In the genomic region with DNA sequence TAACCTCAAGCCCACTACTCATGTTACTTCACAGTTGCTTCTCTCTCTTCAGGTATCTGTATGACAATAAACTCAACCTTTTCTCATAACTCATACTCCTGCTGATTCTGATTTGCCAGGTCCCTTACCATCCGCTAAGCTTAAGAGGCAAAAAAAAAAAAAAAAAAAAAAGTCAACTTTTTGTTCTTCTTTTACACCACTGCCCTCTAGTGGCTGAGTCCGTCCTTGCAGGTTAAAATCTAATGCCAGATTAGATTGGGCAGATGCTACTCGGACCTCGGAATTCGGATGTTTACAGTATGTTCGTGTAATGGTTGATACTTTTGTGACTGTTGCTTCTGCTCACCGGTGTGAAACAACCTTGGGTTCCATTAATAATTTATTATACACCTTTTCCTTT, we compare ENCODE assay signal across 10 mouse cellular contexts. TPM values are rescaled to one million over a fixed set of nuclear protein-coding genes. Genes with fewer than 3 reads are reported as not detected.
DNase-seq lines count a peak whose midpoint lies in the region; ATAC-seq lines count a peak whose summit lies in the region.
"Had no signal": no experiment of that assay in that cellular context is flagged by ENCODE, and none has a peak within 500 bp of the region (broad histone marks: within the 10 kb centered on the region; RNA-seq: fewer than 3 reads in every experiment).

No protein-coding gene starts in this region.

- no peaks in the 10 kb centered on the region for H3K4me1 ChIP-seq in hindbrain, embryonic 11.5 days (replicated peaks; ENCODE audit: control insufficient read depth, insufficient read depth, low read length)
- H3K4me1 ChIP-seq in hindbrain, embryonic 13.5 days (replicated peaks) = peaks cover 15% of the 10 kb centered on the region
- H3K4me1 ChIP-seq: embryonic facial prominence, embryonic 13.5 days had no signal

- H3K27me3 ChIP-seq in hindbrain, embryonic 11.5 days (ENCODE audit: control insufficient read depth, insufficient read depth, low read length) = no peaks in the 10 kb centered on the region
- H3K27me3 ChIP-seq in hindbrain, embryonic 13.5 days = no peaks in the 10 kb centered on the region
- H3K27me3 ChIP-seq: embryonic facial prominence, embryonic 13.5 days had no signal

- H3K9me3 ChIP-seq in hindbrain, embryonic 11.5 days (ENCODE audit: control insufficient read depth, low read length) = no peaks in the 10 kb centered on the region
- H3K9me3 ChIP-seq in hindbrain, embryonic 13.5 days = no peaks in the 10 kb centered on the region
- H3K9me3 ChIP-seq: embryonic facial prominence, embryonic 13.5 days had no signal

- no peak overlapping the region for H3K27ac ChIP-seq in hindbrain, embryonic 11.5 days (ENCODE audit: low read depth, low read length)
- no peak overlapping the region for H3K27ac ChIP-seq in hindbrain, embryonic 13.5 days
- H3K27ac ChIP-seq: embryonic facial prominence, embryonic 13.5 days; macrophage had no signal

- DNase-seq in hindbrain, embryonic 11.5 days (ENCODE audit: low spot score) = peak; percentile 86
- peak; percentile 6 for DNase-seq in MEL-GATA-1-ER (ENCODE audit: extremely low read depth, low read depth)
- peak; percentile 19 for DNase-seq in cerebellum, adult 11-12 months
- DNase-seq in heart, postnatal 14 days = peak; percentile 50 to 80
- peak; percentile 70 to 73 for DNase-seq in left cerebral cortex, postnatal 10 days (ENCODE audit: extremely low spot score in 1 of 2, low spot score in 2 of 2)
- peak; percentile 30 for DNase-seq in ovary, postnatal 36 days (ENCODE audit: low spot score)
- peak; percentile 29 to 45 for DNase-seq in urinary bladder, postnatal 36 days (ENCODE audit: low spot score in 2 of 2)

- H3K9ac ChIP-seq in hindbrain, embryonic 11.5 days (ENCODE audit: low read depth, low read length) = no peak overlapping the region
- no peak overlapping the region for H3K9ac ChIP-seq in hindbrain, embryonic 13.5 days
- H3K9ac ChIP-seq: embryonic facial prominence, embryonic 13.5 days had no signal

- no peak for ATAC-seq in hindbrain, embryonic 11.5 days (ENCODE audit: low FRiP score)
- no peak for ATAC-seq in hindbrain, embryonic 13.5 days (ENCODE audit: low FRiP score)

- no peaks in the 10 kb centered on the region for H3K36me3 ChIP-seq in hindbrain, embryonic 11.5 days (ENCODE audit: control insufficient read depth, insufficient read depth, low read length)
- H3K36me3 ChIP-seq in hindbrain, embryonic 13.5 days = no peaks in the 10 kb centered on the region
- H3K36me3 ChIP-seq: embryonic facial prominence, embryonic 13.5 days had no signal

- no peak overlapping the region for H3K4me3 ChIP-seq in hindbrain, embryonic 11.5 days (ENCODE audit: low read depth, low read length)
- no peak overlapping the region for H3K4me3 ChIP-seq in hindbrain, embryonic 13.5 days
- H3K4me3 ChIP-seq: embryonic facial prominence, embryonic 13.5 days had no signal

- no peak overlapping the region for H3K4me2 ChIP-seq in hindbrain, embryonic 11.5 days (replicated peaks; ENCODE audit: low read depth, low read length)
- H3K4me2 ChIP-seq in hindbrain, embryonic 13.5 days = no peak overlapping the region
- H3K4me2 ChIP-seq: embryonic facial prominence, embryonic 13.5 days had no signal

- intact Hi-C loops in heart, postnatal 14 days (cut with DNase I) = loop anchor here (1.0 to 2.0 kb wide), 3 partner anchors 106 to 204 kb away; no protein-coding TSS in a partner anchor
- intact Hi-C loops in left cerebral cortex, postnatal 10 days (cut with DNase I) = loop anchor here (2.0 kb wide), 2 partner anchors 134 to 204 kb away; no protein-coding TSS in a partner anchor

- WGBS in hindbrain, embryonic 11.5 days = 11% methylated on average over 7 of the region's 7 CpGs
- 8% methylated on average over 7 of the region's 7 CpGs for WGBS in hindbrain, embryonic 13.5 days

RNA-seq across cellular contexts. Expression of gene Umodl1, which starts 3.7 kb away (rescaled TPM):
- 0.07 TPM in 1 of 2 replicates, not detected in the other for polyA plus RNA-seq in hindbrain, embryonic 11.5 days (2014; fragmentation: Nextera tagmentation; extraction: Ambion mirVana)
- polyA plus RNA-seq in hindbrain, embryonic 13.5 days (2015; fragmentation: Nextera tagmentation; extraction: Ambion mirVana) = 0.04 TPM in 1 of 2 replicates, not detected in the other
- total RNA-seq in heart, postnatal 14 days (2021) = not detected
- under 1 TPM; 0.08 to 0.09 TPM for total RNA-seq in left cerebral cortex, postnatal 10 days (2021)
- polyA plus RNA-seq: macrophage had no signal

RNA-seq across cellular contexts. Expression of gene Glp1r, which starts 49.2 kb away (rescaled TPM):
- polyA plus RNA-seq in hindbrain, embryonic 11.5 days (2014; fragmentation: Nextera tagmentation; extraction: Ambion mirVana) = 0.03 and 0.23 TPM in 2 replicates
- 0.13 and 0.22 TPM in 2 replicates for polyA plus RNA-seq in hindbrain, embryonic 13.5 days (2015; fragmentation: Nextera tagmentation; extraction: Ambion mirVana)
- total RNA-seq in heart, postnatal 14 days (2021) = under 1 TPM; 0.41 to 0.62 TPM
- total RNA-seq in left cerebral cortex, postnatal 10 days (2021) = under 1 TPM; 0.93 to 0.94 TPM
- polyA plus RNA-seq: macrophage had no signal

Comparison
In these comparisons a context has a peak if more than half of its experiments do, and no peak if none do; other contexts are left out.
1. DNase-seq: peak in every context shown above with its lines; median percentile 86 in hindbrain, embryonic 11.5 days; 72 in left cerebral cortex, postnatal 10 days; 65 in heart, postnatal 14 days; 37 in urinary bladder, postnatal 36 days; 30 in ovary, postnatal 36 days; 19 in cerebellum, adult 11-12 months; 6 in MEL-GATA-1-ER.